Mouse (Mus musculus) heart, embryonic 15.5 days (tissue): ENCODE measurements around the gene Fam168a. TPM values are rescaled to one million over a fixed set of nuclear protein-coding genes. Genes with fewer than 3 reads are reported as not detected.

Experiments used
- ATAC-seq: fragments of 200-750 bp; cut with Nextera tagmentation; replicated peaks from 2 replicates; pipeline ENCODE4 v1.8.0; 2017; ENCODE audit warnings: low read depth, moderate TSS enrichment; ENCODE audit not compliant: insufficient number of reproducible peaks, insufficient read depth, low FRiP score
- H3K27ac ChIP-seq: fragments of 300-500 bp; sonication (generic); 2 replicates; pipeline ENCODE4 v1.5.1; 2015; ENCODE audit warnings: mild to moderate bottlenecking, inconsistent platforms
- H3K27me3 ChIP-seq: fragments of 300-500 bp; sonication (generic); 2 replicates; pipeline ENCODE4 v1.6.1; 2015; ENCODE audit warnings: inconsistent platforms
- H3K36me3 ChIP-seq: fragments of 300-500 bp; sonication (generic); 2 replicates; pipeline ENCODE4 v1.6.1; 2015; ENCODE audit warnings: mild to moderate bottlenecking, inconsistent platforms
- H3K4me1 ChIP-seq: fragments of 300-500 bp; sonication (generic); replicated peaks from 2 replicates; pipeline ENCODE4 v1.6.1; 2015; ENCODE audit warnings: inconsistent platforms
- H3K4me2 ChIP-seq: fragments of 300-500 bp; sonication (generic); 2 replicates; pipeline ENCODE4 v1.6.1; 2015; ENCODE audit warnings: inconsistent platforms, mild to moderate bottlenecking, moderate library complexity
- H3K4me3 ChIP-seq: fragments of 300-500 bp; sonication (generic); 2 replicates; pipeline ENCODE4 v1.5.1; 2015; ENCODE audit warnings: mild to moderate bottlenecking, inconsistent platforms
- H3K9ac ChIP-seq: fragments of 300-500 bp; sonication (generic); 2 replicates; pipeline ENCODE4 v1.6.1; 2015; ENCODE audit warnings: mild to moderate bottlenecking, inconsistent platforms
- H3K9me3 ChIP-seq: fragments of 300-500 bp; sonication (generic); replicated peaks from 2 replicates; pipeline ENCODE4 v1.6.1; 2016; ENCODE audit warnings: inconsistent platforms
- WGBS: fragments of 180-500 bp; shearing (Covaris S2); methylation state at CpG from one replicate; pipeline ENCODE4 v1.1.7; 2015; ENCODE audit warnings: mixed read lengths; 5-methylcytosine and 5-hydroxymethylcytosine counted together
- polyA plus RNA-seq: library from polyadenylated mRNA; unstranded; fragments of >200 nt; fragmentation: Nextera tagmentation; extraction: Ambion mirVana; gene quantifications from 2 replicates; pipeline ENCODE4 v1.2.1, GENCODE M21; 2015

The Fam168a gene
- polyA plus RNA-seq, 1 experiment from 2014 or later = 28.3 TPM

DNA sequence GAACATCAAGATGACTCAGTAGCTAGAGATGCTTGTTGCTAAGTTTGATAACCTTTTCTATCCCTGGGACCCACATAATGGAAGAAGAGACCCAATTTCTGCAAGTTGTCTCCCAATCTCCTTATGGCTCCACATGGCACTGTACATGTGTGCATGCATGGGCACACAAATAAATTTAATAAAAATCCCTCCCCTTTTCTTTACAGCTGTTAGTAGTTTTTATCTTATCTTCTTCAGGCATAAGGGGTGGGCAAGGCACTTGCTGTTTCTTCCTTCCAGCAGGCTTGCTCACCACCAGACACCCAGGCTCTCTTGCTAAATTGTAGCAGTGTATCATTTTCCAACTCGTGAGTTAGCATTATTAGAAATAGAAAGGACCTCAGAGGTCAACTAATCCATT is 79.6 kb downstream of the Fam168a start:
- Histone ChIP-seq H3K9me3 (no peaks in the 10 kb centered on the region), H3K9ac (no peak overlapping the region), H3K4me3 (no peak overlapping the region), H3K4me1 (0 out of 2 replicates have a peak, but pooled peaks cover 3% of the 10 kb centered on the region), H3K4me2 (no peak overlapping the region), H3K36me3 (no peaks in the 10 kb centered on the region), H3K27me3 (no peaks in the 10 kb centered on the region), H3K27ac (no peak overlapping the region)
- ATAC-seq = no peak
- WGBS = 54% methylated on average over 1 of the region's 1 CpGs

DNA sequence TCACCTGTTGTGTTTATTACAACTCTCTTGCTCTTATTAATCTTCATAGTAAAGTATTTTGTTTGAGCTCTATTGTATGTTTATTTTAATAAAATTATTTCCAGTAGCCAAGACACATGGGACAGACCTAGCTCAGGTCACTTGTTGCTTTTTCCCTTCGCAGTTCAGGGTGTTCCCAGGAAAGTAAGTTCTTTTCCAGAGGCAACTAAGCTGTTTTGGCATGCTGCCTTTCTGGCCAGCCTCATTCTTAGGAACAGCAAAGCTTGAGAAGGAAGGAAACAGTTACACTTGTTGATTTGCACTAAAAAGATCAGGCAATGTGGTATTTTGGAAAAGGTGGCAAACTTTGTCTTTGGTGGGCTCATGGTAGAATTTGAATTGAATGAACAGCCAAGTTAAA is 81.9 kb downstream of the Fam168a start:
- H3K4me1 ChIP-seq = 0 out of 2 replicates have a peak, but pooled peaks cover 3% of the 10 kb centered on the region
- ATAC-seq = no peak
- no peak overlapping the region for H3K4me2 ChIP-seq
- H3K4me3 ChIP-seq = no peak overlapping the region
- no peaks in the 10 kb centered on the region for H3K9me3 ChIP-seq
- H3K27me3 ChIP-seq = no peaks in the 10 kb centered on the region
- no peak overlapping the region for H3K9ac ChIP-seq
- WGBS = 66% methylated on average over 1 of the region's 1 CpGs
- no peaks in the 10 kb centered on the region; the same call in 1 of the 2 replicates for H3K36me3 ChIP-seq
- H3K27ac ChIP-seq = no peak overlapping the region

DNA sequence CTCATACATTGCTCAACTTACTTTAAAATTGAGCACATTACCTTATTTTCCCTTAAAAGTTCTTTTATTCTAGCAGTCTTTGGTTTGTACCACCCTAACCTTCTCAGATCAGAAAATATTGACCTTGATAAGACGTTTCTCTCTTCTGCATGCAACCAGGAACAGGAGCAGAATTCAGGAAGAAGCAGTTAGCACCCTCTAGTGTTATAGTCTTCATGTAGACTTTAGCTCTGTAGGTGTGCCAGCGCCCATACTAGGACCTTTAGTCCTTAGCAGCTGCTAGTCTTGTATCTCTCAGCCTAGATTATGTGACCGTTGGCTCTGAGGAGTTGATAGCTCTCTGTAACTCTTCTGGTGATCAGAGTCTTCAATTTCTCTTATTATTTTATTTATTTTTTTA is 92.4 kb downstream of the Fam168a start:
- H3K9me3 ChIP-seq = no peaks in the 10 kb centered on the region
- no peaks in the 10 kb centered on the region for H3K36me3 ChIP-seq
- H3K4me3 ChIP-seq = no peak overlapping the region
- no peak overlapping the region for H3K9ac ChIP-seq
- no peaks in the 10 kb centered on the region for H3K27me3 ChIP-seq
- H3K27ac ChIP-seq = no peak overlapping the region
- H3K4me2 ChIP-seq = no peak overlapping the region
- ATAC-seq = no peak
- 39% methylated on average over 3 of the region's 3 CpGs for WGBS
- no peaks in the 10 kb centered on the region for H3K4me1 ChIP-seq

DNA sequence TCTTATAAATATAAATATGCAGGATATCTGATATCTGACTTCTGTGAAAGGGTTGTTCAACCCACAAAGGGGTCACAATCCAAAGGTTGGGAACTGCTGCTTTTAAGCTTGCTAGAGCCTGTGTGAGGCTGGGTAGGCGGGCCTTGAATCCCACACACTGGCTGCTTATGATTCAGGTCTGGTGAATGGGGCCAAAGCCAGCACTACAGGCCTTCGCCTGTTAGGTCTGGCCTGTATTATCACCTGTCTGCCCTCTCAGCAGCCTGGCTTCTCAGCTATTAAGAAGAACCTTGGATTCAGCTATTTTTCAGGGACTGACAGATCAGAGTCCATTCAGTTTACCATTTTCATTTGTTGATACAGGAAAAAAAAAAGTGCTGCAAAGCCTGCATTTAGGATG is 99.0 kb downstream of the Fam168a start:
- H3K9me3 ChIP-seq = no peaks in the 10 kb centered on the region
- no peak overlapping the region for H3K27ac ChIP-seq
- no peak overlapping the region for H3K4me2 ChIP-seq
- no peak overlapping the region for H3K4me3 ChIP-seq
- no peaks in the 10 kb centered on the region for H3K36me3 ChIP-seq
- WGBS = 80% methylated on average over 2 of the region's 2 CpGs
- no peaks in the 10 kb centered on the region for H3K27me3 ChIP-seq
- H3K9ac ChIP-seq = no peak overlapping the region
- 0 out of 2 replicates have a peak, but pooled peaks cover 5% of the 10 kb centered on the region for H3K4me1 ChIP-seq
- ATAC-seq = no peak

DNA sequence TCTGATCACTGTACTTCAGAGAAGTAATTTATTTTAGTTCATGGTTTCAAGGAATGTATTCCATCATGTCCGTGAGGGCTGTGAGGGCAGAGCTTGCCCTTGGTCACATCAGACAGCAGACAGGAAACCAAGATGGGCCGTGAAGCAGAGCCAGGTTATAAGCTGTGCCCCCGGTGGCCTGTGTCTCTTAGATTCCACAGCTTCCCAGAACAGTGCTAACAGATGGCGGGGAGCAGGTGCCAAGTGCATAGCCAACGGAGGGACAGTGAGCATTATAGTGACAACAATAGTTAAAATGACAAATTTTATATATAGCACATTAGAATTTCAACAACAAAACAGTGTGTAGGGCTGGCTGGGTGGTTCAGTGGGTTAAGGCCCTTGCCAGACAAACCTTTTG is 105.5 kb downstream of the Fam168a start:
- Histone ChIP-seq H3K27ac (no peak overlapping the region), H3K27me3 (no peaks in the 10 kb centered on the region), H3K36me3 (no peaks in the 10 kb centered on the region), H3K4me1 (peaks cover 12% of the 10 kb centered on the region), H3K9ac (no peak overlapping the region), H3K4me2 (no peak overlapping the region), H3K4me3 (no peak overlapping the region), H3K9me3 (no peaks in the 10 kb centered on the region)
- 73% methylated on average over 5 of the region's 5 CpGs for WGBS
- no peak for ATAC-seq

DNA sequence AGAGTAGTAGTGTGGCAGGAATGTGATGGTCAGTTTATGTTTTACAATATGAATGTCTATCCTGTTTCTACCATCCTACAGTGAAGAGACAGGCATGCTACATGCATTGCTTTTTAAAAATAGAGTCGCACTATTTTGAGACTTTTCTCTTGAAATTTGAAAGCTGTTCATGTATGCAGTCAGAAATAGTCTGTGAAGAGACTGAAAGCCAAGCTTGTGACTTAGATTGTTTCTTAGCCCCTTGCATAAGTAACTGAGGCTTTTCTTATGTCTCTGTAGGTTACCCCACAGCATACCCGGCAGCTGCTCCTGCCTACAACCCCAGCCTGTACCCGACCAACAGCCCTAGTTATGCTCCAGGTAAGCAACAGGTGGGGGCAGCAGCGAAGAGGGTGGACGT is 106.2 kb downstream of the Fam168a start:
- no peak overlapping the region for H3K9ac ChIP-seq
- H3K36me3 ChIP-seq = no peaks in the 10 kb centered on the region
- 75% methylated on average over 5 of the region's 5 CpGs for WGBS
- no peaks in the 10 kb centered on the region for H3K9me3 ChIP-seq
- no peak overlapping the region for H3K4me3 ChIP-seq
- ATAC-seq = no peak
- H3K4me2 ChIP-seq = no peak overlapping the region
- no peak overlapping the region for H3K27ac ChIP-seq
- H3K27me3 ChIP-seq = no peaks in the 10 kb centered on the region
- peaks cover 19% of the 10 kb centered on the region for H3K4me1 ChIP-seq

DNA sequence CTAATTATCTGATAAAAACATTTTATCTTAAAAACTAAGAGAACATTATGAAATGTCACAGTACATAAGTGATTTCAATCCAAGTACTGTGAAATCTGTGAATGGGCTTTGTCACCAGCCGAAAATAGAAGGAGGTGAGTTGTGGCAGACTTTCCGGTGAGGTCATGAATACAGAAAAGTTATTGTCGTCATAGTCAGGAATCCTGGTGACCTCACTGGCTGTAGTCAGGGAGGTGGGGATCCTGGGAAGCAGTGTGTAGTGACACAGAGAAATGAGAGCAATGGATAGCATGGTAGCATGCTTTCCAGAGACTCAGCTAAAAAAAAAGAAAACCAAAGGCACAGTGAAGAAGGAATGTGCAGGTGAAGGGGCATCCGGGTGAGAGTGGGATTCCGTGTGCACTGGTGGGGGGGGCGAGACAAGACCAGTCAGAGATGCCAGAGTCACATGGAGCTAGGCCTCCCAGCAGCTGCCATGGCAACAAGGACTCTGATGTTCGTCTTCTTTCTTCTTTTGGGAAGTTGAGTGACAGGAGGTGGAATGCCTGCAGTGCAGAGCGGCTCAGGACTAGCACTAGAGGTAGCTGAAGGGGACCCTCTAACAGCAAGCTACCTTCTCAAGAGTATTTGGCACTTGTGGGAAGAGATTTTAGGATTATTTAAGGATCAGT is 109.6 kb downstream of the Fam168a start:
- Histone ChIP-seq H3K27ac (peak overlapping the region; percentile 67), H3K9me3 (no peaks in the 10 kb centered on the region), H3K4me1 (peaks cover 18% of the 10 kb centered on the region), H3K9ac (no peak overlapping the region), H3K27me3 (no peaks in the 10 kb centered on the region), H3K4me3 (no peak overlapping the region), H3K4me2 (0 out of 2 replicates have a peak overlapping the region, but pooled peaks have one; percentile 14), H3K36me3 (no peaks in the 10 kb centered on the region)
- ATAC-seq = no peak
- 38% methylated on average over 8 of the region's 8 CpGs for WGBS

DNA sequence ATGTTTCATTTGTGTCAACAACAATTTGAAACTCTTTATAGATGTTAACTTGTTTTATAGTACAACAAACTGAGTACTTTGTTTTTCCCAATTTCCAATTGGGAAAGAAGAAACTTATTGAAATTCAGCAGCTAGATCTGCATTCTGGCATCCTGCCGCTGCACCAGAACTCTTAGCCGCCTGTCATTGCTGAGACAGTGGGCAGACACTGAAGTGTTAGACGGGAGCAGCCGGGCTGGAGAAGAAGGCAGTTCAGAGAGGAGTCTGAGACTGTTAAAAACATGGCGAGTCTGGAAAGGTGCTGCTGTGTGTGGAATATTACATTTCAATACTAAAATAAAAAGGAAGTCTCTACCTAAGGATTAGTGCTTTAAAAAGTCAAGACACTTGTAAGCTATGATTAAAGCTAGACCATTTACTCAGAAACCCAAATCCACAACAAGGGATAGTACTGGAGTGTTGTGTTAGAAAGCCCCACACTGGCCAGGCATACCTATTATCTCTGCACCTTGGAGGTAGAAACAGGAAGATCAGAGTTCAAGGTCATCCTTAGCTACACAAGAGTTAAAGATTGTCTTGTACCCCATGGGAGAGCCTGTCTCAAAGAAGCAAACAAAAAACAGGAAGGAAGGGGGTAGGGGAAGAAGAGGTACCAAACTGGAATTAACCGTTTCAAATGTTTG is 110.5 kb downstream of the Fam168a start:
- H3K9me3 ChIP-seq = no peaks in the 10 kb centered on the region
- no peak overlapping the region for H3K4me3 ChIP-seq
- H3K27me3 ChIP-seq = no peaks in the 10 kb centered on the region
- H3K4me2 ChIP-seq = no peak overlapping the region; the same call in 1 of the 2 replicates
- H3K4me1 ChIP-seq = peaks cover 18% of the 10 kb centered on the region
- H3K27ac ChIP-seq = peak overlapping the region; percentile 67
- no peaks in the 10 kb centered on the region for H3K36me3 ChIP-seq
- 44% methylated on average over 6 of the region's 6 CpGs for WGBS
- ATAC-seq = no peak
- no peak overlapping the region for H3K9ac ChIP-seq

DNA sequence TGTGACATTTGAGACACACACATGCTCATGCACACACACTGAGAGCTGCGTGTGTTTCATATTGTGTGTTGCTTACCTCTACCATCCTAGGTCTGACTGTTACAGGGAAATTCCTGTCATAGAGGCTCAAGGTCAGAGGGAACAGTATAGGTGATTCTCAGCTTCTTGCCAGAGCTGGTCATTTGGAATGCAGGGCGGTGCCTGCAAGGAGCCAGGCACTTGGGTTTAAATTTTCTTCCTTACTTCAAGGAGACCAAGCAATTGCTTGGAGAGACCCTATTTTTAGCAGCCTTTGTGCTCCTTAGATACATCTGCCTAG is 111.0 kb downstream of the Fam168a start:
- Histone ChIP-seq H3K27me3 (no peaks in the 10 kb centered on the region), H3K36me3 (no peaks in the 10 kb centered on the region), H3K4me2 (no peak overlapping the region), H3K4me3 (no peak overlapping the region), H3K4me1 (peaks cover 18% of the 10 kb centered on the region), H3K27ac (peak overlapping the region; percentile 67; the same call in 1 of the 2 replicates), H3K9ac (no peak overlapping the region), H3K9me3 (no peaks in the 10 kb centered on the region)
- WGBS = 56% methylated on average over 2 of the region's 2 CpGs
- no peak for ATAC-seq

DNA sequence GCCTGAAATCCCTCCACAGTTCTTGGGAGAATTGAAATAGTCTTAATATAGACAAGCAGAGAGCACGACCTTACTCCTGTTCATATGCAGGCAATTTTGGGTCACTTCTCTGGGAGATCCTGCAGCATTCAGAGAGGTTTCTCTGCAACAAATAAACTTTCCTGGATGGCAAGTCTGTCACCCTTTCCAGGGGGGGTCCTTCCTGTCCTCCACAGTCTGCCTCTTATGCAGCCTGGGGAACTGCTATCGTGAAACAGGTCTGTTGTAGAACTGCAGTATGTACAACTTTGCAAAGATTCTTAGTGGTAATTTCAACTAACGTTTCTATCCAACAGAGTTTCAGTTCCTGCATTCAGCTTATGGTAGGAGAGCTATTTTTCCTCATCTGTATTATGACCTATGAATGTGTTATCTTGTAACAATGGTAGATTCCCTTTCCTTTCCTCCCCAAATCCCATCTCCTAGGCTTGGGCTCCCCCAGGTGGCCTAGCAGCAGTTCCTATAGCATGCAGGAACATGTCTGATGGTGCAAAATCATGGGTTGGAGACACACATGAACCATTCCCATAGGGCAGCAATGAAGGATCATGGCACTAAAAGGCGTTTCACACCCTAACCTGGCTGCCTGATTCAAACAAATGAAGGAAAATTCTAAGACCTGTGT is 112.1 kb downstream of the Fam168a start:
- H3K27ac ChIP-seq = no peak overlapping the region
- H3K4me2 ChIP-seq = no peak overlapping the region
- H3K4me3 ChIP-seq = no peak overlapping the region
- 81% methylated on average over 4 of the region's 4 CpGs for WGBS
- peaks cover 18% of the 10 kb centered on the region for H3K4me1 ChIP-seq
- no peak overlapping the region for H3K9ac ChIP-seq
- no peaks in the 10 kb centered on the region for H3K27me3 ChIP-seq
- no peaks in the 10 kb centered on the region for H3K9me3 ChIP-seq
- H3K36me3 ChIP-seq = no peaks in the 10 kb centered on the region
- ATAC-seq = no peak

DNA sequence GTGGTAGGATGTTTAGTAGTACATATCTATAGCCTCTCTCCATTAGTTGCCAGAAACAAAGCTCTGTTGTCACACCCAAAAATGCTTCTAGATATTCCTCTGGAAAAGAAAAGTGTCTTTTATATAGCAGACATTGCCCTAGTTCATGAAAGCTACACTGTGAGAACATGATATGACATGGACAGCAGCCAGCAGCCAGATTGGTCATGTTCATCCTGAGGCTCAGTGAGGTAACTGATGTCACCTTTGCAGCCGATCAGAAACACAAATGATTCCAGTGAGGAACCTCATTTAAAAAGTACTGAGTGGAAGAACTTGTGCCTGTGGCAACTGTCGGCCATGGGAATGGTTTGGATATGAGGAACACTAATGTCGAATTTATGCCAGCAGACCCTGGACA is 118.2 kb downstream of the Fam168a start:
- no peak overlapping the region for H3K9ac ChIP-seq
- ATAC-seq = no peak
- WGBS = 88% methylated on average over 3 of the region's 3 CpGs
- H3K4me1 ChIP-seq = no peaks in the 10 kb centered on the region
- no peak overlapping the region for H3K4me3 ChIP-seq
- no peak overlapping the region for H3K27ac ChIP-seq
- no peaks in the 10 kb centered on the region for H3K9me3 ChIP-seq
- H3K36me3 ChIP-seq = 0 out of 2 replicates have a peak, but pooled peaks cover 8% of the 10 kb centered on the region
- H3K27me3 ChIP-seq = no peaks in the 10 kb centered on the region
- H3K4me2 ChIP-seq = no peak overlapping the region
